Mouse (Mus musculus) embryo, embryonic 11.5 days (tissue): ENCODE data around the gene Dmwd.
A peak's percentile ranks its signal among the peaks of the same experiment; 100 is the strongest.
"Not testable (repeated sequence)": the region's sequence is repeated elsewhere in the genome, so short reads cannot be mapped to it uniquely, and the experiment has no call there.

Experiments
- DNase-seq: peaks from one replicate; pipeline ENCODE4 v3.0.0-alpha.2; 2012; ENCODE audit warnings: low read depth, low spot score

Dmwd gene

DNA sequence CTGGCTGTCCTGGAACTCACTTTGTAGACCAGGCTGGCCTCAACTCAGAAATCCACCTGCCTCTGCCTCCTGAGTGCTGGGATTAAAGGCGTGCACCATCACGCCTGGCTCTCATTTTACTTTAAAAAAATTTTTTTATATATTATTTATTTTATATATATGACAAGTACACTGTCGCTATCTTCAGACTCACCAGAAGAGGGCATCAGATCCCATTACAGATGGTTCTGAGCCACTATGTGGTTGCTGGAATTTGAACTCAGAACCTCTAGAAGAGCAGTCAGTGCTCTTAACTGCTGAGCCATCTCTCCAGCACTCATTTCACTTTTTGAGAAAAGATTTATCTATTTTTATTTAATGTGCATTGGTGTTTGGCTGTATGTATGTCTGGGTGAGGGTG is 5.0 kb upstream of the Dmwd start:
- DNase-seq, result not testable (repeated sequence)

DNA sequence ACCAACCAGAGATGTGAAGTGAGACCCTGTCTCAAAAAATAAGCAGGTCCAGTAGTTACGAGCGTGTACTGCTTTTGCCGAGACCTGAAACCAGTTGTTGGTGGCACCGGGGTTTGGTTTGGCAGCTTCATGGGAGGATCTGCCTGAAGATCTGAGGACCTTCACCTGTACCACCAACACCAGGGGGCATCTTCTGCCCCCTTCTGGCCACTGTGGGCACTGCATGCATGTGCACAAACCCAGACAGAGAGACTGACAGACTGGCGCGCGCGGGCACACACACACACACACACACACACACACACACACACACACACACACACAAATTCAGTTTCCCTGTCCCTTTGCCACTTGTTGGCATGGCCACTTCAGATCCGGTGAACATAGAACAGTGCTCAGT is 2.5 kb upstream of the Dmwd start:
- DNase-seq, result no peak

DNA sequence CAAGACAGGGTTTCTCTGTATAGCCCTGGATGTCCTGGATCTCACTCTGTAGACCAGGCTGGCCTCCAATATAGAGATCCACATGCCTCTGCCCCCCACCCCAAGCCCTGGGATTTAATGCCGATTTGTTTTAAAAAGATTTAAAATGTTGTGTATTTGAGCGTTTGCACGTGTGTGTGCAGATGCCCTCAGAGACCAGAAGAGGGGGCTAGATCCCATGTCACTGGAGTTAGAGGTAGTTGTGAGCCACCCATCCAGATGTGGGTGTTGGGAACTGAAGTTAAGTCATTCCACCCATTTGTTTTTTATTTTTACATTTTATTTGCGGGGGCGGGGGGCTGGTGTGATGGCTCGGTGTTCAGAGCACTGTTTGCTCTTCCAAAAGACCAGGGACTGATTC is 1.5 kb upstream of the Dmwd start:
- DNase-seq, result no peak

DNA sequence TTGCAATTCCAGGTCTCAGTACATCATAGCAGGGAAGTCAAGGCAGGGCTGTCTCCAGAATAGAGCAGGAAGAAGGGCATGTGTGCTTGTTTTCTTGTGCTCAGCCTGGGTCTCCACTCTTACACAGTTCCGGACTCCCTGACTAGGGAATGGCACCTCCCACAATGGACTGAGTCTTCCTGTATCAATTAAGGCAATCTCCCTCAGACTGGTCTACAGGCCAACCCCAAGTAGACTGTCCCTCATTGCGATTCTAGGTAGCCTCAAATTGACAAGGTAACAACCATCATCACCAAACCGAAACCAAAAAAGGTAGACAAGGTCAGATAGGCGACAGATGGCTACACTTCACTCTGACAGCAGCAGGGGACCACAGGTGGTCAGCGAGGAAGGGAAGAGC is 796 bp upstream of the Dmwd start:
- no peak for DNase-seq

GRCm38 (mm10) chr7:19076586-19076991 is 562 bp downstream of the Dmwd start:
- DNase-seq, result no peak

GRCm38 (mm10) chr7:19077761-19078160 is 1.7 kb downstream of the Dmwd start:
- DNase-seq, result no peak

DNA sequence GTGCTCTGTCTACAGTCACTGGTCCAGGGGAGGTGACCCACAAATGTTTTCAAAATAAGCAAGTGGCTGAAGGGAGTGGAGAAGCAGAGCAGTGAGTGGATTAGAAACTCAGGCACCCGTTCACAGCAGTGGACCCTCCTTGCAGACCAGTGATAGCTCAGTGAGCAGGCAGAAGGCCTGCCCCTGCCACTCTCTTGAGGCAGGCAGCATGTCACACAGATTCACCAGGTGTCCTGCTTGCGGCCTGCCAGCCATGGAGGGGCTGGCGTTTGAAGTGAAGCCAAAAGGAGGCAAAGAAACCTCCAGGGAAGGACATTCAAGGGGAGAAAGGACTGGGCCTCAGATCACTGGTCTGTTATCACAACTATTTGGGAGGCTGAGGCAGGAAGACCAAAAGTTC is 2.7 kb downstream of the Dmwd start:
- DNase-seq, result no peak

GRCm38 (mm10) chr7:19080451-19080950 is 4.5 kb downstream of the Dmwd start:
- no peak for DNase-seq

- no peak for DNase-seq
These were observed 6.1 kb downstream of the Dmwd start for GRCm38 (mm10) chr7:19082171-19082570.

- DNase-seq, result no peak
These were observed 7.1 kb downstream of the Dmwd start for GRCm38 (mm10) chr7:19083096-19083495.

DNA sequence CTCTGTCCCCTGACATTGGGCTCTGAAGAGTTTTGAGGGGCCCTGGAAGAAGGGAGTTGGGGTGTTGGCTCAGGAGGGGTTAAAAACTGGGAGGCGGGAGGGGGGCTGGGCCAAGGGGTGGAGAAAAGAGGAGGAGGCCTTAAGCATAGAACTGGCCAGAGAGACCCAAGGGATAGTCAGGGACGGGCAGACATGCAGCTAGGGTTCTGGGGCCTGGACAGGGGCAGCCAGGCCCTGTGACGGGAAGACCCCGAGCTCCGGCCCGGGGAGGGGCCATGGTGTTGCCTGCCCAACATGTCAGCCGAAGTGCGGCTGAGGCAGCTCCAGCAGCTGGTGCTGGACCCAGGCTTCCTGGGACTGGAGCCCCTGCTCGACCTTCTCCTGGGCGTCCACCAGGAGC is 7.7 kb downstream of the Dmwd start, which contains the start of gene Dmpk:
Dmpk (plus strand) TSS at position 149 of the 400 bp plus-strand sequence.
- no peak for DNase-seq

DNA sequence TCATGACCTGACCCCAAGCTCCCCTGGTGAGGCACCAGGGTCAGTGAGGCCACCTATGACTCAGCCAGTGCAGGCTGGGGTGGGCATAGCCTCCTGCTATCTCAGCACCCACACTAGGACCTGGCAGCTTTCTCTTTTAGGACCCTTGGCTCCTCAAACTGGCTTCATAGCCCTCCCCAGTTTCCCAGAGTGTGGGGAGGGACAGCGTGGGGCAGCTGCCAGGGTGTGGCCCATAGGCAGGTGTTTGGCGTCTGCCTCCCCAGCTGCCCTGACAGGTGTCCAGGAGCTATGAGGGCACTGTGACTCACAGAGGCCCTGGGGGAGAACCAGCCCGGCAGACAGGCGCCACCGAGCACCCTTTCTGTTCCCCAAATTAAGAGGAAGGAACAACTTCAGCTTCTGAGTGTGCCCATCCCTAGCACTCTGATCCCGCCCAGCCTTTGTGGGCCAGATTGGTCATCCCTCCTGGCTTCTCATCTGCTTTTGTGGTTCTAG is 8.3 kb downstream of the Dmwd start:
- no peak for DNase-seq

GRCm38 (mm10) chr7:19084921-19085473 is 9.0 kb downstream of the Dmwd start:
- no peak for DNase-seq

- DNase-seq, result no peak
These were observed 9.5 kb downstream of the Dmwd start for GRCm38 (mm10) chr7:19085495-19085894.

DNA sequence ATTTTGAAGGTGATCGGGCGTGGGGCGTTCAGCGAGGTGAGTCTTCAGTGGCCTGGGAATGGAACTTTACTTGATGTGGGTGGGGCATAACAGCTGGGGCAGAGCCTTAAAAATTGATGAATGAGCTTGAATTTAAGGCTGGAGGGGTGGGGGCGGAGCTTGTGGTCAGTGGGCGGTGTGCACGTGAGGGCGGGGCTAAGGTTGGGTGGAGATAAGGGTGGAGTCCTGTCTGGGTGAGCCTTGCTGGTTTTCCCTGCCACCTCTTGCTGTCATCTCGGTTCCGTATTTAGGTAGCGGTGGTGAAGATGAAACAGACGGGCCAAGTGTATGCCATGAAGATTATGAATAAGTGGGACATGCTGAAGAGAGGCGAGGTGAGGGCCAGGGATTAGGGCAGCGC is 10.0 kb downstream of the Dmwd start:
- no peak for DNase-seq

- DNase-seq, result no peak
These were observed 10.7 kb downstream of the Dmwd start for GRCm38 (mm10) chr7:19086760-19087159.

GRCm38 (mm10) chr7:19088813-19089212 is 12.8 kb downstream of the Dmwd start:
- DNase-seq, result peak; percentile 54

- DNase-seq, result no peak
These were observed 15.9 kb downstream of the Dmwd start for GRCm38 (mm10) chr7:19091913-19092312.

DNA sequence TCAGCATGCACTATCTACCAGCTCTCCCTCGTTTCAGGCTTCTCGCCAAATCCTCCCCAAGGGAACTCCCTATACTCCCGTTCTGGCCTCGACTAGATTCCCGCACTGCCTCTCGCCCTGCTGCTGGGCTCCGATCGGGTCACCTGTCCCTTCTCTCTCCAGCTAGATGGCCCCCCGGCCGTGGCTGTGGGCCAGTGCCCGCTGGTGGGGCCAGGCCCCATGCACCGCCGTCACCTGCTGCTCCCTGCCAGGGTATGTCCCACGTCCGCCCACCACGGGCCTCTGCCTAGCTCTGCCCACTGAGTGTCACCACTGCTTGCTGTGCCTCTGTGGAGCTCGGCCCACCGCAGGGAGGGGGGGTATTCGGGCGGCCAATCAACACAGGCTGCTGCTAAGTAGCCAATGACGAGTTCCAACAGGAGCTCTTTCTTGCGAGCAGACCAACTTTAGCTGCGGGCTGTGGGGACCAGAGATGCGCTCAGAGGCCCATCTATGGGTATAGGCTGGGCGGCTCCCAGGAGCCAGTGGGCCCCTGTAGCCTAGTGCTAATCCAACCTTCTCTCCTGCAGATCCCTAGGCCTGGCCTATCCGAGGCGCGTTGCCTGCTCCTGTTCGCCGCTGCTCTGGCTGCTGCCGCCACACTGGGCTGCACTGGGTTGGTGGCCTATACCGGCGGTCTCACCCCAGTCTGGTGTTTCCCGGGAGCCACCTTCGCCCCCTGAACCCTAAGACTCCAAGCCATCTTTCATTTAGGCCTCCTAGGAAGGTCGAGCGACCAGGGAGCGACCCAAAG is 16.6 kb downstream of the Dmwd start:
- DNase-seq, result peak; percentile 57

DNA sequence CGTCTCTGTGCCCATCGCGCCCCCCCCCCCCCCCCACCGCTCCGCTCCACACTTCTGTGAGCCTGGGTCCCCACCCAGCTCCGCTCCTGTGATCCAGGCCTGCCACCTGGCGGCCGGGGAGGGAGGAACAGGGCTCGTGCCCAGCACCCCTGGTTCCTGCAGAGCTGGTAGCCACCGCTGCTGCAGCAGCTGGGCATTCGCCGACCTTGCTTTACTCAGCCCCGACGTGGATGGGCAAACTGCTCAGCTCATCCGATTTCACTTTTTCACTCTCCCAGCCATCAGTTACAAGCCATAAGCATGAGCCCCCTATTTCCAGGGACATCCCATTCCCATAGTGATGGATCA is 17.1 kb downstream of the Dmwd start:
- DNase-seq, result peak; percentile 69

GRCm38 (mm10) chr7:19093537-19094385 is 17.7 kb downstream of the Dmwd start:
- DNase-seq, result peak; percentile 98

DNA sequence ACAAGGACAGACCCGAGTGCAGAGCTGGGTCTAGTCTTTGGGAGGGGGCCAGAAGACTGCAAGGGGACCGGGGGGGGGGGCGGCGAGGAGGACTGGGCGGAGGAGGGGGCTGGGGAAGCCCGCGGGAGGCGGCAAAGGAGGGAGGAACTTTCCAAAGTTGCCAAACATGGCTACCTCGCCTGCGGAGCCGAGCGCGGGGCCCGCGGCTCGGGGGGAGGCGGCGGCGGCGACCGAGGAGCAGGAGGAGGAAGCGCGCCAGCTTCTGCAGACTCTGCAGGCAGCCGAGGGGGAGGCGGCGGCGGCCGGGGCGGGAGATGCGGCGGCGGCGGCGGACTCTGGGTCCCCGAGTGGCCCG is 18.4 kb downstream of the Dmwd start, which contains the start of gene Six5:
Six5 (plus strand) TSS at position 124 of the 355 bp plus-strand sequence.
- DNase-seq, result no peak
